Mouse (Mus musculus): ENCODE measurements at regions not wholly inside any gene's neighbourhood (a gene's known extent, or its start where the extent isn't known, plus 50 kb on each side); places are given as distances from the start of the nearest gene placed in this dataset.
"Not testable (repeated sequence)": the region's sequence is repeated elsewhere in the genome, so short reads cannot be mapped to it uniquely, and the experiment has no call there.

DNA sequence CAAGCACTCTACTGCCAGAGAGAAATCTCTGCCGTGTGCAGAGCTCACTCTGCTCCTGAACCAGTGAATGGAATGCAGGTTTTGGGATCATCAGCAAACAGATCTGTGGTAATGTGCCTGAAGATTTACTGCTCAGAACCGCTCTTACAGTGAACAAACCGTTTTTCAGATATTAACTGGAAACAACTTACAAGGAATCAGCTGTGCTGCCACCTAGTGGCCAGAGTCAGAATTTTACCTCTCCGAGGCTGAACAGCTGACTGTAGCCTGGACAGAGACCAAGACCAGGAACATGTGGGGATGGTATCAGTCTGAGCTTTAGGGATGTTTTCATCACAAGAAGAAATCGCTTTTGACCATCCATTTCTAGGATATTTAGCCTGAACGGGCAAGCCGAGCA, 65.3 kb downstream of the Gm15023 start:
- TF ChIP-seq CTCF (conservative IDR thresholded peaks at IDR 0.05) = peak; percentile 61
- peak in 1 of 2 experiments; percentile 43 for DNase-seq (ENCODE audit: low spot score in 2 of 2)
- not testable (repeated sequence) for H3K27ac ChIP-seq, H3K4me3 ChIP-seq

DNA sequence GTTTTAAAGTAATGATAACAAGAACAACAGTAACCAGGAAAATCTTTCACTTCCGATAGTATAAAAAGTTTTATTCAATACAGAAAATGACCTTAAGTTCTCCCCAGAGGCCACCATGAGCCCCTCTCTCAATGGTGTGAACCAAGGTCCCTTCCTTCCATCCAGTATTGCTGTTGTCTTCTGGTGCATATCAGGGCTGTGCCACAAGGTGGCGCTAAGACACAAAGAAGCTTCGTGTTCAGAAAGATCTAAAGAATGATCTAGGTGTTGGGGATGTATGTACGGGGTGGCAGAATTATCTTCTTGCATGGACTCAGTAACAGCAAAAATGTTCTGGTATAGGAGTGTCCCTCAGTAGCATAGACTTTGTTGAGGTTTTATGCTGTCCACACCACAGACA, 66.6 kb downstream of the Gm15023 start:
- peak; percentile 75 for TF ChIP-seq CTCF (conservative IDR thresholded peaks at IDR 0.05)
- DNase-seq (ENCODE audit: low spot score in 2 of 2) = peak in 1 of 2 experiments; percentile 62
- H3K4me3 ChIP-seq, H3K27ac ChIP-seq: not testable (repeated sequence)

DNA sequence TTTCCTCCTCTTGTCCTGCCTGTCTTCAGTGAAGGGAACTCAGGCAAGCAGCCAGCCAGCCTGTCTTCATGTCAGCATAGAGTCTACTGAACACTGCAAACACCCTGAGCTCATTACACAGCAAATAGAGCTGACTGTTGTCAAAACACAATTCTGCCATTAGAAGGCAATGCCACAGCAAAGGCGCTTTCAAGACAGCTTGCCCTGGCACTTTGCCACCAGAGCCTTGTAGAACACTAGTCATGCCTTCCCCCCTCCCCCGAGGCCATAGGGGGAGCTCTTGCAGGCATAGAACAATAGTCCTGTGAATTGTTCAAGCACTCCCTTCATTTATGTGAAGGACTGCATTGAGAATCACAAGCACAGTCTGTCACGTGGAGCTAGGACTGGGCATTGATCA, 75.8 kb downstream of the Gm15023 start:
- H3K4me3 ChIP-seq = no peak overlapping the region
- no peak for TF ChIP-seq CTCF (conservative IDR thresholded peaks at IDR 0.05)
- no peak for DNase-seq (ENCODE audit: low spot score in 2 of 2)
- no peak overlapping the region for H3K27ac ChIP-seq

DNA sequence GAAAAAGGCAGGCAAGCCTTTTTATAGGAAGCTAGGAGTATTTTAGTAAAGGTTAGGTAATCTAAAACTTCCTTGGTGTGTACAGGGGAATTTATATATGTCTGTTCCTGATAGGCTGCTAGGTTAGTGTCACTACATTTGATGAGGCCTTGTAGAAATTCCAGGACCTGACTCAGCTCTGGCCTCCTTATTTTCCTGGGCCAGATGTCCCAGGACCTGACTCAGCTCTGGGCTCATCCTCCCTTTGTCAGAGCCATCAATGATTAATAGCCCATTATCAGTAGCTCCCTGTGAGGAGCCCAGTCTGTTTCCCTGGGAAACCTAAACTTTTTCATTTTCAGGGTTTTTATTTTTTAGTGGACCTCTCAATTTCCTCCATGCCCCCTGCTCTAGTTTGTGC, 79.3 kb downstream of the Gm15023 start:
- DNase-seq (ENCODE audit: low spot score in 2 of 2) = no peak
- H3K27ac ChIP-seq = no peak overlapping the region
- no peak overlapping the region for H3K4me3 ChIP-seq
- TF ChIP-seq CTCF (conservative IDR thresholded peaks at IDR 0.05) = no peak

DNA sequence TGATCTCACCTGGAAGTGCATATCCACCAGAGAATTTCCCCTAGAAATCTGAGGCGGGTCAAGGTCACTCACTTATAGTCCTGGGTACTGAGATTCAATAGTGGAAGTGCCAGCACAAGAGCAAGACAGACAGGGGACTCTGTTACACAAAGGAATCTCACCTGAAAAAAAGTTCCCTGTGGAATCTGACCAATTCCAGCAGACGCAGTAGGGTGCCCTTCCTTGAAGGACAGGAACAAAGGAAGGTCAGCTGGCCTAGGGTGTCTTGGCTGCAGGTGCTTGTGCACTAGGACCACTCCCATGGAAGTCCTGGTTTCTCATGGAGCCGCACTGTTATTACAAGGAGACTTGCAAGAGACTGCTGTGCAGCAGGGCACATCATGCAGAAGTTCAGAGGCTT, 81.2 kb downstream of the Gm15023 start:
- no peak for TF ChIP-seq CTCF (conservative IDR thresholded peaks at IDR 0.05)
- H3K4me3 ChIP-seq = no peak overlapping the region
- no peak for DNase-seq (ENCODE audit: low spot score in 2 of 2)

DNA sequence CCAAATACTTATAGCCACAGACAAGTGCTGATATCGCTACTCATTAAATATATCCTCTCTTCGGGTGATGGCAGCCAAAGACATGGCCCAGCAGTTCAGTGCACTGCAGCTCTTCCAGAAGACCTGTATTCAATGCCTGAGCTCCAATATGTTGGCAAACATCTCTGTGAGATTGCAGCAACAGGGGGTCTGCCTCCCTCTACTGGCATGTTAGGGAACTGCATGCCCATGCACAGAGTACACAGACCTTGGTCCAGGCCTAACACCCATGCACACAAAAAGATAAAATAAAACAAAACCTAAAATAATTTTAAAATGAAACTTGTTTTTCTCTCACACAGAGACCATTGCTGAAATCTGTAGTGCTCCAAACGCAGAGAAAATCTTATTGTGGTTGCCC, 82.1 kb upstream of the Zmat1 start:
- DNase-seq (ENCODE audit: low spot score in 2 of 2) = peak; percentile 51 to 56
- H3K27ac ChIP-seq = not testable (repeated sequence)
- TF ChIP-seq CTCF (conservative IDR thresholded peaks at IDR 0.05) = peak; percentile 80

More for the DNA sequence above, 81.2 kb downstream of the Gm15023 start:
- H3K27ac ChIP-seq = no peak overlapping the region

DNA sequence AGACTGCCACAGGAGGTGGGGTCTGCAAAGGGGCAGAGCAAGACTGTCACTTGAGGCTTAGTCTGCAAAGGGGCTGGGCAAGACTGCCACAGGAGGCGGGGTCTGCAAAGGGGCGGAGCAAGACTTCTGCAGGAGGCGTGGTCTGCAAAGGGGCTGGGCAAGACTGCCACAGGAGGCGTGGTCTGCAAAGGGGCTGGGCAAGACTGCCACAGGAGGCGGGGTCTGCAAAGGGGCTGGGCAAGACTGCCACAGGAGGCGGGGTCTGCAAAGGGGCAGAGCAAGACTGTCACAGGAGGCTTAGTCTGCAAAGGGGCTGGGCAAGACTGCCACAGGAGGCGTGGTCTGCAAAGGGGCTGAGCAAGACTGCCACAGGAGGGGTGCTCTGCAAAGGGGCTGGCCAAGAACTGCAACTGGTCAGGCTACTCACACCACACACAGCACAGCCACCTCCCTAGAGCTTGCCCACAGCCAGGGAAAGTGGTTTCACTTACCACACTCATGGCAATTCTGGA, 78.1 kb upstream of the Zmat1 start:
- not testable (repeated sequence) for H3K27ac ChIP-seq; DNase-seq (ENCODE audit: low spot score in 2 of 2); H3K4me3 ChIP-seq

More for the DNA sequence above, 82.1 kb upstream of the Zmat1 start:
- not testable (repeated sequence) for H3K4me3 ChIP-seq

DNA sequence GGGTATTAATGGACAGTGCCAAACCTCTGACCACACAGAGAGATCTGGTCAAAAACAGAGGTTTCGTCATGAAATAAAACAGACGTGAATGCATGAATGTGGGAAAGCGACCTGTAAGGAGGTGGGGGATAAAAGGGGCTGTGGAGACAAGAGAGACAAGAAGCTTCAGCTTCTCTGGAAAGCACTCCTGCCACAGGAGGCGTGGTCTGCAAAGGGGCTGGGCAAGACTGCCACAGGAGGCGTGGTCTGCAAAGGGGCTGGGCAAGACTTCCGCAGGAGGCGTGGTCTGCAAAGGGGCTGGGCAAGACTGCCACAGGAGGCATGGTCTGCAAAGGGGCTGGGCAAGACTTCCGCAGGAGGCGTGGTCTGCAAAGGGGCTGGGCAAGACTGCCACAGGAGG, 77.6 kb upstream of the Zmat1 start:
- H3K27ac ChIP-seq; DNase-seq (ENCODE audit: low spot score in 2 of 2); H3K4me3 ChIP-seq: not testable (repeated sequence)

DNA sequence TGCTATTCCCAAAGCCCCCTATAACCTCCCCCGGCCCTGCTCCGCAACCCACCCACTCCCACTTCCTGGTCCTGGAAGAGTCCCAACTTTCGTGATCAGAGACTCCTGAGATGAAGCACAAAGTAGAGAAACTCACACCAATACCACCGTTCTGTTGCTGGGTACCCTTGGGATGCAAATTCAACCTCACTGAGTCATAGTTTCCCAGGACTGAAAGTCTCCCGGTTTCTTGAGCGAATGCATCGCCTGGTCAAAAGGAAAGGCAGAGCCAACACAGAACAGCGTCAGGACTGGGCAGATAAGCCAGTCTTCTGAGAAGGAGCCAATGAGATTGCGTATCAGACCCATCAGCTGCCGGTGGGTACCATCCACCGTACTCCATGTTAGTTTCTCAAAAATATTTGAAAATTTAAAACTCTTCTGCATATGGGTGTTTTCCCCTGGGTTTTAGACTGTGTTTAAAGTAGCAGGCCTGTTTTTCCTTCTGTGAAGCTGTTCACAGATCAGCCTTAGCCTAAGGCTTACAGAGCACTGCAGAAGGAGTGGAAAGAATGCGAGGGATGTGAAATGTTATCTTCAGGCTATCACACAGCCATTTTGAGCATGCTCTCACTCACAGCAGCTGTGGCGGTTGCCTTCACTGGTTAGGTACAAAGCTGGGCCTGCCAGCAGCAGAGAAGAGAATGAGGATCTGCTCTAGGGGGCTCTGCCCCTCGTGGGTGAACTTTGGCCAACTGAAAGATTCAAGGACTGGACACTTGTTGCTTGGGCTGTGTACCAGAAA, 77.0 kb upstream of the Zmat1 start:
- not testable (repeated sequence) for H3K27ac ChIP-seq; H3K4me3 ChIP-seq; DNase-seq (ENCODE audit: low spot score in 2 of 2)

DNA sequence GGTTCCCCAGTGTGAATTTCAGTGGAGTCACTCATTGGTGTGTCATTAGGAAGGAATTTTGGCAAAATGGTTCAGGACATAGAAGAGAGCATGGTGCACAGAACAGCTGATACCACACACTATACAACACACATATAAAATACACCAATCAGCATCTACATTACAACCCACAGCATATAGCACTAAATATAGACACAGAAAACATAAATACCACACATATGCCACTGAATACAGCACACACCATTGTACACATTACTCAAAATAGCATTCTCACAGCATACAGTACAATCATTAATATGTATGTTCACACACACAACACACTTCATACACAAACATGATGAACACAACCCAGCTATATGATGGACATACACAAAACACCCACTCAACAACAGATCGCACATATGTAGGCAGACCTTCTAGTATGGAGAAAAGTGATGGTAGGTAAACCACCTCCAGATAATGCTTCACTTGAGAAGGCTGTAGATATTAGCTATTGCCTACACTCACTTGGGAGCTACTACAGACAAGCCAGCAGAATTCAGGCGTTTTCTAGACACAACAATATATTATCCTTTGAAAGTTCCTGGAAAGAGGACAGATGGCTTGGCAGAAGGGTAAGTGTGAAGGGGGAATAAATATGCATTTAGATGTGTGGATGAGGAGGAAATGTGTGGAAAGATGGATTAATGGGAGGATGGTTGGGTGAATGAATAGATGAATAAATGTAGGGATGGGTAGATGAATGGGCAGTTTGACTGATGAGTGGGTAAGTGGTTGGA, 71.6 kb upstream of the Zmat1 start:
- no peak for TF ChIP-seq CTCF (conservative IDR thresholded peaks at IDR 0.05)
- DNase-seq (ENCODE audit: low spot score in 2 of 2) = no peak
- Histone ChIP-seq H3K4me3 (no peak overlapping the region), H3K27ac (no peak overlapping the region)

DNA sequence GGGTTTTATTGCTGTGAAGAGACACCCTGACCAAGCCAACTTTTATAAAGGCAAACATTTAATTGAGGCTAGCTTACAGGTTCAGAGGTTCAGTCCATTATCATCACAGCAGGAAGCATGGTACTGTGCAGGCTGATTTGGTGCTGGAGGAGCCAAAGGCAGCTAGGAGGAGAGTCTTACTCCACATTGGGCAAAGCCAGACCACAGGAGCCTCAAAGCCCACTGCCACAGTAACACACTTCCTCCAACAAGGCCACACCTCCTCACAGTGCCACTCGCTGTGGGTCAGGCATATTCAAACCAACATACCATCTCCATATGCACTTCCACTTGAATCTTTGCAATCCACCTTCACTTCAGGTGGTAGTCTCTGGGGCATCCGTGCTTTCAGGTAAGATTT, 70.4 kb upstream of the Zmat1 start:
- H3K4me3 ChIP-seq = no peak overlapping the region
- H3K27ac ChIP-seq = no peak overlapping the region
- DNase-seq (ENCODE audit: low spot score in 2 of 2) = no peak
- no peak for TF ChIP-seq CTCF (conservative IDR thresholded peaks at IDR 0.05)

DNA sequence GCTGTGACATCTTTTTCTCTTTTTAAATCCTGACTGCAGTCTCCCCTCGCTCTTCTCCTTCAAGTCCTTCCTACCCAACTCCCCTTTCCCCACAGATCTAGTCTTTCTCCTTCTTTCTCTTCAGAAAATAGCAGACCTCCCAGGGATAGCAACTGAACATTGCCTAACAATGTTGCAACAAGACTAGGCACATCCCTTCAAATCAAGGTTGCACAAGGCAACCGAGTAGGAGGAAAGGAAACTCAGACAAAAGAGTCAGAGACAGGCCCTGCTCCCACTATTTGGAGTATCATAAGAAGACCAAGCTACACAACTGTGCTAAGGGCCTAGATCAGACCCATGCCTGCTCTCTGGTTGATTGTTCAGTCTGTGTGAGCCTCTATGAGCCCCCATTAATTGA, 66.9 kb upstream of the Zmat1 start:
- no peak overlapping the region for H3K4me3 ChIP-seq
- no peak overlapping the region for H3K27ac ChIP-seq
- no peak for DNase-seq (ENCODE audit: low spot score in 2 of 2)
- no peak for TF ChIP-seq CTCF (conservative IDR thresholded peaks at IDR 0.05)

DNA sequence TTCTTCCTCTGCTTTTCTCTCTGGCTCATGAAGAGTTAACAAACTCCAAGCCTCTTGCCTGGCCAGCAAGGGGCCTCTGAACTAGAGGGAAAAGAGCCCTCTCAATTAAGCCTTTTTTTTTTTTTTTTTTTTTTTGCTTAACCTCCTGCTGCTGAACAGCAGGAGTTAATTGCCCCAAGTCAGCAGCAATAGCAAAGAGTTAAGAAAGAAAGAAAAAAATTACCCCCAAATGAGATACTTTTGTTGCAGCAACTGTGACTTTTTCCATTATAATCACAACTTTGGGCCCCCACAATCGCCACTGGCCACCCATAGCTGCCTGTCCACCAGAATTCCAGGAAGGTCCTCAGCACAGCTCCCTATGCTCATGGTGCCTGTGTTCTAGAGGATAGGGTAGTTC, 60.4 kb upstream of the Zmat1 start:
- DNase-seq (ENCODE audit: low spot score in 2 of 2) = no peak
- Histone ChIP-seq H3K4me3 (no peak overlapping the region), H3K27ac (no peak overlapping the region)
- TF ChIP-seq CTCF (conservative IDR thresholded peaks at IDR 0.05) = no peak

DNA sequence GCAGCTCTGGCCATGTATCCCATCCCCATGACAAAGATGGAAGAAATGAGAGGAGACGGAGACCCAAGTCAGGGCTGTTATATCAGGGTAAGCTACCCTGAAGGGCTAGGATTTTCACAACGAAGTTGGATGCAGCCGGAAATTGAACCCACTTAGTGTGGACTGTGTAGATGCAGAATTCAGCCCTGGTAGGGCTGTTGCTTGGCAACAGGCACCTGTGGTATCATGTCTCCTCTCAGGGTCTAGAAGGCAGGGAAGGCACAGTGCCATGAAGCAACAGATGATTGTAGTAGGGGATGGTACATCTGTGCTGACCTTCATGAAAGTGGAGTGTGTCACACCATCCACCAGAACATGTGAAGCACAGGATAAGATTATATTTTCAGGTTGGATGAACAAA, 51.2 kb upstream of the Zmat1 start:
- Histone ChIP-seq H3K4me3 (no peak overlapping the region), H3K27ac (no peak overlapping the region)
- no peak for DNase-seq (ENCODE audit: low spot score in 2 of 2)
- no peak for TF ChIP-seq CTCF (conservative IDR thresholded peaks at IDR 0.05)
